Mouse (Mus musculus) midbrain, embryonic 12.5 days (tissue): ENCODE data around the gene Fscn2. TPM values are rescaled to one million over a fixed set of nuclear protein-coding genes. Genes with fewer than 3 reads are reported as not detected.
A peak's percentile ranks its signal among the peaks of the same experiment; 100 is the strongest.
"Not testable (repeated sequence)": the region's sequence is repeated elsewhere in the genome, so short reads cannot be mapped to it uniquely, and the experiment has no call there.

ENCODE experiments used
- ATAC-seq: fragments of 200-750 bp; cut with Nextera tagmentation; 2 replicates; pipeline ENCODE4 v1.8.0; 2017; ENCODE audit warnings: low read depth, moderate TSS enrichment, moderate library complexity; ENCODE audit not compliant: low FRiP score
- H3K27ac ChIP-seq: fragments of 300-500 bp; sonication (generic); replicated peaks from 2 replicates; pipeline ENCODE4 v1.5.1; 2016; ENCODE audit warnings: mild to moderate bottlenecking
- H3K27me3 ChIP-seq: fragments of 300-500 bp; sonication (generic); 2 replicates; pipeline ENCODE4 v1.6.1; 2016; ENCODE audit warnings: mild to moderate bottlenecking
- H3K36me3 ChIP-seq: fragments of 300-500 bp; sonication (generic); 2 replicates; pipeline ENCODE4 v1.6.1; 2016
- H3K4me1 ChIP-seq: fragments of 300-500 bp; sonication (generic); 2 replicates; pipeline ENCODE4 v1.6.1; 2016
- H3K4me2 ChIP-seq: fragments of 300-500 bp; sonication (generic); replicated peaks from 2 replicates; pipeline ENCODE4 v1.6.1; 2016; ENCODE audit warnings: mild to moderate bottlenecking, moderate library complexity
- H3K4me3 ChIP-seq: fragments of 300-500 bp; sonication (generic); 2 replicates; pipeline ENCODE4 v1.5.1; 2016; ENCODE audit warnings: mild to moderate bottlenecking
- H3K9ac ChIP-seq: fragments of 300-500 bp; sonication (generic); replicated peaks from 2 replicates; pipeline ENCODE4 v1.6.1; 2016; ENCODE audit warnings: mild to moderate bottlenecking, moderate library complexity
- H3K9me3 ChIP-seq: fragments of 300-500 bp; sonication (generic); 2 replicates; pipeline ENCODE4 v1.6.1; 2016; ENCODE audit warnings: mild to moderate bottlenecking
- WGBS: fragments of 180-500 bp; shearing (Covaris S2); methylation state at CpG from one replicate; pipeline ENCODE4 v1.1.7; 2016; 5-methylcytosine and 5-hydroxymethylcytosine counted together
- polyA plus RNA-seq: library from polyadenylated mRNA; unstranded; fragments of >200 nt; fragmentation: Nextera tagmentation; extraction: Ambion mirVana; gene quantifications from 2 replicates; pipeline ENCODE4 v1.2.1, GENCODE M21; 2016

The Fscn2 gene
- polyA plus RNA-seq, 1 experiment from 2014 or later, result 1.4 TPM

DNA sequence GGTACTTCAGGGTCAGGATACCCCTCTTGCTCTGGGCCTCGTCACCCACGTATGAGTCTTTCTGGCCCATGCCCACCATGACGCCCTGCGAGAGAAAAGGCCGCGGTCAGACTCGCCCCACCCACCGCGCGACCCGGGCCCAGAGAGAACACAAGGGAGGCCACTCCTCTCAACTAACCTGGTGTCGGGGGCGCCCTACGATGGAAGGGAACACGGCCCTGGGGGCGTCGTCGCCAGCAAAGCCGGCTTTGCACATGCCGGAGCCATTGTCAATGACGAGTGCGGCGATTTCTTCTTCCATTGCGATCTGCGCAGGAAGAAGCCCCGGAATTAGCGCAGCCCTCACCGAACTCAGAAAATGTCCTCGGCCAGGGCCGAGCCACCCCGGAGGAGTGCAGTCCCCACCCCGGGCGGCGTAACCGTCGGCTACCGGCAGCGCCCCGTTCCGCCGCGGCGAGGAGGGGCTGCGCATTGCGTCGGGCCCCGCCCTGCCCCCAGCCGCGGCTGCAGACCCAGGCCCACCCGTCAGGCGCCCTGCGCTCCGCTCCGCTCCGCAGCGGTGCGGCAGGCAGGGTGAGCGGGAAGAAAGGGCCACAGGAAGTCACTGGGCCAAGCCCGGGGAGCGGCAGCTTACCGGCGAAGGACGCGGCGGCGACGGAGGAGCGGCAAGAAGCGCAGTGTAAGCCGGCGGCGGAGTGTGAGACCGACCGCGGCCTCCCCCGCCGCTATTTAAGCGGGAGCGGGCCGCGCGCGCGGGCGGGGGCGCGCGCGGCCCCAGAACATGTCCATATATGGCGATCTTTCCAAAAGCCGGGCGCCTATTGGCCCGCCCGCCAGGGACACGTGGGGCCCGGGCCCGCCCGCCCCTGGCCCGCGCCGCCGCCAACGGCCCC lies 13.3 kb upstream of the Fscn2 start, which contains the start of gene Actg1:
Actg1 (minus strand) TSS at position 752 of the 893 bp plus-strand sequence.
- H3K36me3 ChIP-seq, result peaks cover 16% of the 10 kb centered on the region
- H3K9ac ChIP-seq, result peak within 1 kb of the TSS; percentile 100
- H3K4me3 ChIP-seq, result peak within 1 kb of the TSS; percentile 100
- H3K27ac ChIP-seq, result peak within 1 kb of the TSS; percentile 100
- H3K9me3 ChIP-seq, result no peaks in the 10 kb centered on the region
- peaks cover 38% of the 10 kb centered on the region for H3K4me1 ChIP-seq
- H3K27me3 ChIP-seq, result peaks cover 7% of the 10 kb centered on the region; the same call in 1 of the 2 replicates
- peak; percentile 84 for ATAC-seq
- under 1% methylated on average over 78 of the region's 103 CpGs for WGBS
- peak within 1 kb of the TSS; percentile 68 for H3K4me2 ChIP-seq

- Histone ChIP-seq H3K4me3 (peak overlapping the region; percentile 100), H3K4me2 (peak overlapping the region; percentile 64), H3K9me3 (no peaks in the 10 kb centered on the region), H3K36me3 (peaks cover 16% of the 10 kb centered on the region), H3K27ac (peak overlapping the region; percentile 100), H3K27me3 (peaks cover 11% of the 10 kb centered on the region; the same call in 1 of the 2 replicates), H3K4me1 (peaks cover 44% of the 10 kb centered on the region), H3K9ac (peak overlapping the region; percentile 100)
- peak; percentile 59 for ATAC-seq
- under 1% methylated on average over 53 of the region's 53 CpGs for WGBS
These were observed 12.5 kb upstream of the Fscn2 start for GRCm38 (mm10) chr11:120348684-120349370.

DNA sequence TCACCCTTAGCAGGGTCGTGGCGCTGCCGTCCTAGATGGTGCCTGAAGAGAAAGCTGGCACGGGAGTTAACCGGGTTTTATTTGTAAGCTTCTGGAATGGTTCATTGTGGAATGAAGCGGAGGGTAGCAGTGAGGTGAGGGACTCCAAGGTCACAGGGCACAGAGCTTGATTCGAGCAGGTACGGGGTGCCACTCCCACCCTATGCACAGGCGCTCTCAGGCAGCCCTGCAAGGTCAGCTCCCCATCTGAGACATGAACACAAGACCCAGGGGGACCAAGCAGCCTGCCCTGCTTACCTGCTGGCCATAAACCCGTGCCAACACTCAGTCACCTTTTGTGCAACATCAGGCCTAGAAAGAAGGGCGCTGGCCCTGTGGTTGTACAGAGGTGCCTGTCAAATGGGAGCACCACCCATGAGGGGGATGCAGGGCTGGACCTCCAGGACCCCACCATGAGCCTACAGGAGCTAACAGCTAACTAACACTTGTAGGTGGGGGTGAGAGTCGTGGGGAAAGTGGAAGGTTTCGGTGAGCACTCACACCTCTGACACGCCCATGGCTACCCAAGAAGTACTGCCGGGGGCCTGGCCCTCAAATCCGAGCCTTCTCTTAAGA lies 11.9 kb upstream of the Fscn2 start:
- peaks cover 46% of the 10 kb centered on the region for H3K4me1 ChIP-seq
- peak; percentile 9 for ATAC-seq
- H3K27ac ChIP-seq, result peak overlapping the region; percentile 100
- 3% methylated on average over 16 of the region's 16 CpGs for WGBS
- peaks cover 16% of the 10 kb centered on the region for H3K36me3 ChIP-seq
- no peaks in the 10 kb centered on the region for H3K9me3 ChIP-seq
- H3K9ac ChIP-seq, result peak overlapping the region; percentile 100
- peaks cover 11% of the 10 kb centered on the region; the same call in 1 of the 2 replicates for H3K27me3 ChIP-seq
- peak overlapping the region; percentile 100 for H3K4me3 ChIP-seq
- peak overlapping the region; percentile 64 for H3K4me2 ChIP-seq

DNA sequence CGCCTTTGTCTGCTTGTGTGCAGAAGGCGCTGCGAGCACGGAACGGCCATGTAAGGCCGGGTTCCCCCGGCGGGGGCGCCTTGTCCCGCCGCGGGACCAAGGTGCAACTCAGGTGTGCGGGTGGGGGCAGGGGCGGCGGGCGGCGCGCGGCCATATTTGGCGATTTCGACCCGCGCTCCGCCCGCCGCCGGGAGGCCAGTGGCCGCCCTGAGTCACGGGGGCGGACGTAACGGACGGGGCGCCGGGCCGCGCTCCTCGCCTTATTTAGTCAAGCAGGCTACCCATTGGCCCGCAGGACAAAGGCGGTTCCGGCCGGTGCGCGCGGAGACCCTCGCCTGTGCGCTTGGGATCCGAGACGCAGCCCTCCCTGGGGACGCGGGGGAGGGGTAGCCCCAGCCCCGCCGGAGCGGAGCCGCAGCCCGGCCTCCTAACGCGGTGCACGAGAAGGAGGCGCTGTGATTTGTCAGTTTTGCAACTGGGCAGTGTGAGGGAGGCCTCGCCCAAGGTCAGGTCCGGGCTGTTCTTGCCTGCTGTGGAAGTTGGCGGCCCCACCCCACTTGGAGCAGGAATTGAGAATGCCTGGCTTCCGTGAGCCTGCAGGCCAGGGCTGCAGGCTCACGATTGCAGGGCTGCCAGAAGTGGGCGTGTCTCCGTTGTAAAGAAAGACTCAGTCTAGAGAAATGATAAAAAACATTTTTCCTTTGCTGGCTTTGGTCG lies 11.2 kb upstream of the Fscn2 start:
- Histone ChIP-seq H3K27me3 (peaks cover 11% of the 10 kb centered on the region; the same call in 1 of the 2 replicates), H3K4me2 (peak overlapping the region; percentile 64), H3K4me3 (peak overlapping the region; percentile 100), H3K9ac (peak overlapping the region; percentile 100), H3K9me3 (no peaks in the 10 kb centered on the region), H3K36me3 (peaks cover 13% of the 10 kb centered on the region), H3K4me1 (peaks cover 43% of the 10 kb centered on the region), H3K27ac (peak overlapping the region; percentile 100)
- WGBS, result 3% methylated on average over 67 of the region's 68 CpGs
- peak; percentile 72 for ATAC-seq

- ATAC-seq, result no peak
- Histone ChIP-seq H3K36me3 (peaks cover 9% of the 10 kb centered on the region), H3K4me2 (peak overlapping the region; percentile 64), H3K9ac (peak overlapping the region; percentile 100), H3K27me3 (peaks cover 11% of the 10 kb centered on the region; the same call in 1 of the 2 replicates), H3K4me3 (peak overlapping the region; percentile 100), H3K9me3 (no peaks in the 10 kb centered on the region), H3K27ac (peak overlapping the region; percentile 100), H3K4me1 (peaks cover 40% of the 10 kb centered on the region)
- 22% methylated on average over 11 of the region's 11 CpGs for WGBS
These were observed 10.6 kb upstream of the Fscn2 start for GRCm38 (mm10) chr11:120350711-120351110.

- Histone ChIP-seq H3K4me1 (peaks cover 38% of the 10 kb centered on the region), H3K27me3 (peaks cover 11% of the 10 kb centered on the region; the same call in 1 of the 2 replicates), H3K4me3 (no peak overlapping the region), H3K27ac (peak overlapping the region; percentile 100), H3K9ac (no peak overlapping the region; the same call in 1 of the 2 replicates), H3K36me3 (peaks cover 7% of the 10 kb centered on the region), H3K9me3 (no peaks in the 10 kb centered on the region), H3K4me2 (no peak overlapping the region)
- ATAC-seq, result no peak
- 88% methylated on average over 10 of the region's 10 CpGs for WGBS
These were observed 9.9 kb upstream of the Fscn2 start for GRCm38 (mm10) chr11:120351250-120352092.

- not testable (repeated sequence) for H3K4me2 ChIP-seq, H3K4me3 ChIP-seq, H3K9ac ChIP-seq, H3K9me3 ChIP-seq, ATAC-seq, H3K36me3 ChIP-seq
- Histone ChIP-seq H3K27me3 (peaks cover 11% of the 10 kb centered on the region; the same call in 1 of the 2 replicates), H3K27ac (peak overlapping the region; percentile 100), H3K4me1 (peaks cover 35% of the 10 kb centered on the region)
- WGBS, result 94% methylated on average over 5 of the region's 5 CpGs
These were observed 9.3 kb upstream of the Fscn2 start for GRCm38 (mm10) chr11:120352093-120352350.

DNA sequence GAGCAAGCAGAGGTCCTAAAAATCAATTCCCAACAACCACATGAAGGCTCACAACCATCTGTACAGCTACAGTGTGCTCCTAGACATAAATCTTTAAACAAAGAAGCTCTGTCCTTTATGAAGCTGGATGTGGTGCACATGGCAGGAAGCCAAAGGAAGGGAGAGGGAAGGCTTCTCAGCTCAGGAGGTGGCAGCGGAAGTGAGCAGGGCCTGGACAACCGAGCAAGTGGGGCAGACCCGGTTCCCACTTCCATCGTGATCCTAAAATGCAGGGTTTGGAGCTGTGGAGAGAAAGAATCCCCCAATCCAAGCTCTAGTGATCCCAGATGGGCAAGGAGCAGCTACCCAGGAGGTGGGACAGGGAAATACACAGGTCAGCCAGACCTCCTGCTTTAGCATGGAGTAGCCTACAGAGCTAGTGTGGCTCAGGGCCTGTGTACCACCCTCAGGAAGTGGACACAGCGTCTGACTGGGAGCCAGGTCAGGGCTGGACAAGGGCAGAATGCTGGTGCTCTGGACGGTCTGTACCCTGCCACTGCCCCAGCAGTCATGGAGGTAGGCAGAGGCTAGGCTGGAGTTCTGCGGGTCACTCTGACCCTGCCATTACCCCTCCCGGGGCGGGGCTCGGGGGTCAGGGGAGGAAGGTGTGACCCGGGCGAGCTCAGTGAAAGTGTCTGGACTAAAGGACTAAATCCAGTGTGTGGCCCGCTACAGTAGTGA lies 8.6 kb upstream of the Fscn2 start:
- Histone ChIP-seq H3K36me3 (no peaks in the 10 kb centered on the region), H3K27me3 (peaks cover 11% of the 10 kb centered on the region; the same call in 1 of the 2 replicates), H3K4me2 (no peak overlapping the region), H3K9me3 (no peaks in the 10 kb centered on the region), H3K27ac (peak overlapping the region; percentile 46), H3K4me3 (no peak overlapping the region), H3K9ac (no peak overlapping the region), H3K4me1 (peaks cover 41% of the 10 kb centered on the region)
- no peak for ATAC-seq
- WGBS, result 76% methylated on average over 13 of the region's 13 CpGs

- Histone ChIP-seq H3K4me3 (no peak overlapping the region), H3K4me1 (peaks cover 51% of the 10 kb centered on the region)
- 25% methylated on average over 26 of the region's 26 CpGs for WGBS
These were observed 7.6 kb upstream of the Fscn2 start for GRCm38 (mm10) chr11:120353500-120354303.

More at GRCm38 (mm10) chr11:120353500-120354303, 7.6 kb upstream of the Fscn2 start:
- ATAC-seq, result no peak
- H3K4me2 ChIP-seq, result peak overlapping the region; percentile 8; the same call in 1 of the 2 replicates
- H3K36me3 ChIP-seq, result no peaks in the 10 kb centered on the region
- no peaks in the 10 kb centered on the region for H3K9me3 ChIP-seq
- no peak overlapping the region for H3K9ac ChIP-seq
- H3K27ac ChIP-seq, result peak overlapping the region; percentile 46; the same call in 1 of the 2 replicates
- peaks cover 11% of the 10 kb centered on the region; the same call in 1 of the 2 replicates for H3K27me3 ChIP-seq
